Mouse (Mus musculus): ENCODE data around the gene Ntn3.

Gene Ntn3

DNA sequence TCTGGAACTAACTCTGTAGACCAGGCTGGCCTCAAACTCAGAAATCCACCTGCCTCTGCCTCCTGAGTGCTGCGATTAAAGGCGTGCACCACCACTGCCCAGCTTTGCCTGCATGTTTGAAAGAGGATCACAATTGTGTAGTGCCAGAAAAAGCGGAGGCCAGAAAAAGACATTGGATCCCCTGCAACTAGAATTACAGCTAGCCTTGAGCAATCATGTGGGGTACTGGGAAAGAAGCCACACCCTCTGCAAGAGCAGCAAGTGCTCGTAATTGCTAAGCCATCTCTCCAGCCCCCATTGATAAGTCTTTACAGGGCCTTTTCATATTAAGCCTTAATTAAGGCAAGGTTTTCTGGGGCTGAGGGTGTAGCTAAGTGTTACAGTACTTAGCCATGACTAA, 17.9 kb downstream of the Ntn3 start:
- CTCF ChIA-PET: no interaction called here

- CTCF ChIA-PET: no interaction called here
Observed at GRCm38 (mm10) chr17:24190934-24191333, 18.4 kb downstream of the Ntn3 start.

DNA sequence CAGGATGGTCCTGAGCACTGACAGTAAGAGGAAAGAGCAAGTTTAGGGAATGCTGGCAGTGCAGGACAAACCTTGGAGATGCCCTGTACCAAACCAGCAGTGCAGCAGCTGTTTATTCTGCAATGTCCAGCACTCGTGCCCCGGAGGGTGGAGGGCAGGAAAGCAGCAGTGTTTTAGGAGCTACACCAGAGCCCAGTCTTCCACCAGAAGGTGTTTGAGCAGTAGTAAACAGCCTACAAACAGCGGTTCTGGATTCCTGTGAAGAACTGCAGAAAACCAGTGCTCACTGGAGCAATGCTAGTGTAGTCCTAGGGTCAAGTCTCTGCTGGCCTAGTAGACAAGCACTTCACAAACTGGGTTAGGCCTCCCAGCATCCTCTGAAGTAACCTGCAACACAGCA, 35.1 kb downstream of the Ntn3 start:
- CTCF ChIA-PET: interaction anchor here (0.7 kb wide), 1 partner anchor 62 kb away, joined by 3 read pairs; no protein-coding TSS in a partner anchor

DNA sequence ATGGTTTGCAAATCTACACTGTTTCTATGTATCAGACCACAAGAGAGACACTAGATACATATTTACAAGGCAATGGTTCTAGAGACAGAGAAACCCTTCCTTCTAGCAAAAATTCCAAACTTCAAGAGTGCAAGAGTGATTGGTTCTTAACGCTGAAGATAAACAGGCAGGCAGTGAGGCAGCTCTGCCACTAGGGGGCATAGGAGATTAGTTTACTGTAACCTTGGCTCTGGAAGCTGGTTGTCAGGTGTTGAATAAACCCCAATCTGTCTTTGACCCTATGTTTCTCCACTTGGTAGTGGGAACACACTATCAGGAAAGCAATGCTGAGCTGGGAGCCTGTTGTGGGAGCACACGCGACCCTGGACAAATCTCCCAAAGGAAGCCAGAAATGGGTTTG, 35.9 kb downstream of the Ntn3 start:
- CTCF ChIA-PET: interaction anchor here (0.6 to 0.7 kb wide), 2 partner anchors 63 to 66 kb away, joined by 3 to 4 read pairs; no protein-coding TSS in a partner anchor

DNA sequence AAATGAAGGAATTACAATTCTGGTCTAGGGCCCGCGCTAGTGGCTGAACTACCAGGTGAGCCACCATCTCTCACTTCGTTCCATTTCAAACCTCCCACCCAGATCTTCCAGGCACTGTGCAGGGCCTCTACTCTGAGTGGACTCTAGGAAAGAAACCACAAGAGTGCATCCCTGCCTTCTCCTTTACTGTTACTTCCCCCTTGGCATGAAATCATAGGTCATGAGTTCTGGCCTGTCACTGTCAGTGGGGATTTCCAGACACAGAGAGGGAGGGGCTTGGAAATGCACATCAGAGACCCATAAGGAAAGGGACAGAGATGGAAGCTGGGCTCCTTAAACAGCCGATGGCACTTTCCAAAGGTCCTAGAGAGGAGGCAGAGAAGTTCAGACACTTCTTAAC, 37.6 kb downstream of the Ntn3 start:
- CTCF ChIA-PET: interaction anchor here (1.1 kb wide), 1 partner anchor 42 kb away, joined by 3 read pairs; no protein-coding TSS in a partner anchor

- CTCF ChIA-PET: no interaction called here
Observed at GRCm38 (mm10) chr17:24170729-24171128, 38.6 kb downstream of the Ntn3 start.

DNA sequence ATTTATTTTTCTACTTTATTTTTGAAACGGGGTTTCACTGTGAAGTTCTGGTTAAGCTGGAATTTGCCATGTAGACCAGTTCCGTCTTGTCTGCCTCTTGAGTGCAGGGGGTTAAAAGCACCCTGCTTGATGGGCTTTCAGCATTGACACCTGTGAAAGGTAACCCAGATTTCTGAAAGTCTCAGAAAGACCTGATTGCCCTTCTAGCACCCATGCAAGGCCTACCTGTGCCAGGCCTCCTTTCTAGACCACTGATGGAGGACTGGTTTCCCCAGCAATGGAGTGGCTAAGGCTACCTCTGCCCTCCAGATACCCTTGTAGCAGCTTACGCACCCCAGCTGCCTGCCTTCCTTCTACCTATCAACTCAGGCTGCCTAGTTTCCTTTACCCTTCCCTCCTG, 39.2 kb downstream of the Ntn3 start:
- CTCF ChIA-PET: no interaction called here

GRCm38 (mm10) chr17:24169317-24170065, 39.8 kb downstream of the Ntn3 start, which contains the start of gene Atp6v0c:
TSS of gene Atp6v0c (minus strand) at chr17:24169702.
- CTCF ChIA-PET: interaction anchor here (0.7 kb wide), 1 partner anchor 316 kb away, joined by 3 read pairs; no protein-coding TSS in a partner anchor

DNA sequence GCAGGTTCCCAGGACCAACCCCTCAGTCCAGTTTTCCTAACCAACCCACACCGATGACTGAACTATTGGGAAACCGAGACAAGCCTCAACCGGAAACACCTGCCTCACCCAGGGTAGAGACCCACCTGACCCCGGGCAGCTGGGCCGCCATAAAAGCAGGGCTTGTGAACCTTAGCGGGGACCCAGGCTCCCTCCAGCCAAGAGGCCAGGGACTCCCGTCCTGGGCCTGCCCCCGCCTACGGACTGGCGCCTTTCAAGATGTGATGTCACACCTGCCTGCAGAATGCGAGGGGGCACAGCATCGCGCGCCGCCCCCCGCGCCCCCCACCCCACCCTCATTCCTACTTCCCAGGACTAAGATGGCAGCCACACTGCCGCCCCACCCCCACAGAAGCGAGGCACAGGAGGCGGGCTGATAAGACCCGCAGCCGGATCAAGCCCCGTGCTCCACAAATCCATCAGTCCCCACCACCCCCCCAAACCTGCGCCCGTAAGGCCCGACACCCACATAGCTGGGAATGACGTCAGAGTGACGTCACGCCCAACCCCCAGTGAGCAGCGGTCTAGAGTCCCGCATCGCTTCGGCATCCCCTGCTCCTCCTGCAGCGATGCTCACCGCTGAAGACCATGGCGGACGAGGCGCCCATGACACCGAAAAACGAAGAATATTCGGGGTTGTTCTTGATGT, 40.6 kb downstream of the Ntn3 start:
- CTCF ChIA-PET: interaction anchor here (0.7 kb wide), 1 partner anchor 317 kb away, joined by 3 read pairs; no protein-coding TSS in a partner anchor

DNA sequence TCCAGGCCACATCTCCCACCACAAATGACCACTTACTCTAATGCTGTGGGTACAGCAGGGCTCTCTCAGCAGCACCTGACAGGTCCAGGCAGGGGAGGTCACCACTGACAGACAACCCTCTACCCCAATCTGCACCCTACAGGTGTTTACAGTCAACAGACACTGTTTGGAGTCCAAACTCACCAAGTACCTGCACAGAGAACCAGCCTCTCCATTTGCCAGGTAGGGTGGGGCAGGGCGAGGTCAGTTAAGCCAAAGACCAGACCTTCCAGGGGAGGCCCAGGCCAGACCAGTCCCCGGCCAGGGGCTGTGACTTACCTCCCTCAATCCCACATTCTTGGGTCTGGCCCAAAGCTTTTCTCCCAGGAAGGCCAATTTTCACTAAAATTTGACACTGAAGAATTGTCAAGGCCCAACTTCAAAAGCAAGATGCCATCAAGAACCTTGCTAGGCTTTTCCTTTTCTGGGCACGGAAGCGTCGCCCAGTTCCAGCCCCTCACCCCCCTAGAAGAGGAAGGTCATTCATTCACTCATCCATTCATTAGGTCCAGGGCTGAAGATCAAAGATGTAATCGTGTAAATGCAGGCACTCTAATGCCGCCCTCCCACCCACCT, 41.3 kb downstream of the Ntn3 start:
- CTCF ChIA-PET: no interaction called here

GRCm38 (mm10) chr17:24167120-24167519, 42.2 kb downstream of the Ntn3 start:
- CTCF ChIA-PET: no interaction called here

DNA sequence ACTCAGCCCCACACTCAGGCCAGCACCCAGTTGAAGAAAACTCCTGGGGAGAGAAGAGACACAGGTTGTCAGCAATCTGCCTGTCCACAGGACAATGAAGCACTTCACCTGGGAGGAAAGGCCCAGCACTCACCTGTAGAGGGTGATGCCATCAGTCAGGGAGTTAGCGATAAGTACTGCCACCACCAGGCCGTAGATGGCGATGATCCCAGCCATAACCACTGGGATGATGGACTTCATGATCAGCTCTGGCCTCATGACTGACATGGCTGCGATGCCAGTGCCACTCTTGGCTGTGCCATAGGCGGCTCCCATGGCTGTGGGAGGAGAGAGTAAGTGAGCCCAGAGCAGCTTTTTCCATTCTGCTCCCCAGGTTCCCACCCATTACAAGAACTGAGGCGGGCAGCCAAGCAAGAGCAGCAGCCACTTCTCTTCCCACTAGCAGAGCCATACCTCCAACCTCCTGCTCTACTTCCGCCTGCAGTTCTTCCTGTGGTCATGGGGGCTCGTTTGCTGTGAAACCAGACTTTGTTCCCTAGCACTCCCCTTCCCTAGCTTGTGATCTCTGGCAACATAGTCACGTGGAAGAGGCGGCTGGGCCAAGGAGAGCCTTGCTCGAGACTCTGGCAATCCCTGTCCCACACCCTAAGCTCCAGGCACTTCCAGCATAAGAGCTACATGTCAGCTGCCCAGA, 44.6 kb downstream of the Ntn3 start:
- CTCF ChIA-PET: no interaction called here

GRCm38 (mm10) chr17:24163176-24163962, 46.0 kb downstream of the Ntn3 start, which contains the start of gene Amdhd2:
TSS of gene Amdhd2 (minus strand) at chr17:24163766.
- CTCF ChIA-PET: no interaction called here

DNA sequence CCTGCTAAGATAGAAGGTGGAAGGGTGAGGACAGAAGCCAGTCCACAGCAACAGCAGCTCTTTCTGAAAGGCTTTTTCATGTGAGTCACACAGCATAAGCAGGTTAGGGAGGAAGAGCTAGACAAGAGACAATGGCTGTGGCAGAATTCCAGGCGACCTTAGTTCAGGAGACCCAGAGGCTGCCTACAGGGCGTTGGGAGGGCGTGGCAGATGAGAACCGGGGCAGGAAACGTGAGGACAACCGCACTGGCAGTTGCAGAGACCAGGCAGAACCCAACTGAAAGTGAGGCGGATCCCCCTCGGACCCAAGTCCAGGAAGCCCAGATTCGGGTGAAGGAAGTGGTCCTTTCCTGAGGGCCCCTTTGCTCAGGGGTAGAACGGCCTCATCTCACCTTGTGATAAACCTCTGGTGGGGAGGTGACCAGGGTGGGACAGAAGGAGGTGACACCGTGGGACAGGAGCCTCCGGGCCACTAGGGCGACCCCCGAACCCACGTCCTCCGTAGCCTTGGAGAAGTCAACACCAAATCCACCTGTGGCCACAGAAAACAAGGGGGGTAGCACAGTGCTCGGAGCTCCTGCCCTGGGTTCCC, 46.7 kb downstream of the Ntn3 start:
- CTCF ChIA-PET: no interaction called here

- CTCF ChIA-PET: no interaction called here
Observed at GRCm38 (mm10) chr17:24161466-24161865, 47.9 kb downstream of the Ntn3 start.

DNA sequence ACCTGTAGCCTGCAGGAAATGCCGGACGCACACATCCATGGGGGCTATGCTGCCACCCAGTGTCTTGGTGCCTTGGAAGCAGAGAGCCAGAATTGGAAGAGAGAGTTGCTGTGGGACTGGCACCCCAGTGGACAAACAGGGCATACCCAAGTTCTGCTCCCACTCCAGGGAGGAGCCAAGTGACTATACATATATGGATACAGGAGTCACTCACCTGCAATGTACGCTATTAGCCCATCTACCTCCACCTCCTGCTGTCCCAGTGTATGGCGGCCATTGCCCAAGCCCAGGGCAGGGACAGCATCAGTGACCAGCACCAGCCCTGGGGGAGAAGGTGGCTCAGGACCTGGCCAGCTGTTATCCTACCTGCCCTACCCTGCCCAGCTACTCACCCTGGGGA, 51.8 kb downstream of the Ntn3 start:
- CTCF ChIA-PET: no interaction called here

DNA sequence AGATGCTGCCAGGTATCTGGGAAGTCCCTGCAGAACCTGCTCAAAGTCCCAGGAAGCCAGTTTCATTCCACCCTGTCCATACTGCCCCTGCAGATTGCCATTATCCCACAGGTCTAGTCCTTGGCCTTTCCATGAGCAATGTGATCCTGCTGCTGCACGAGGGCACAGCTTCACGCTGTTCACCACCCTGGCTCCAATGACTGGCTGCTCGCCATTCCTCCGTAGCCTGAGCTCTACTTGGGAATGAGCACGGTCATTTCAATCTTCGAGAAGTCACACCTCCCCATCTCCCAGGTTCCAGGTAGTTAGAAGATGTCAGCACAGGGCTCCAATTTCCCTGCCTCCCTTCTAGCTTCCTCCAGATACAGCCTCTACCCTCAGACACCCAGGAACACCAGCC, 52.2 kb downstream of the Ntn3 start:
- CTCF ChIA-PET: no interaction called here

- CTCF ChIA-PET: no interaction called here
Observed at GRCm38 (mm10) chr17:24156394-24156793, 52.9 kb downstream of the Ntn3 start.

- CTCF ChIA-PET: no interaction called here
Observed at GRCm38 (mm10) chr17:24155742-24156141, 53.6 kb downstream of the Ntn3 start.

GRCm38 (mm10) chr17:24154463-24154862, 54.9 kb downstream of the Ntn3 start:
- CTCF ChIA-PET: no interaction called here
